Mouse (Mus musculus): ENCODE results near the gene Rab36.

The Rab36 gene

GRCm38 (mm10) chr10:75045831-75046230, 9.0 kb downstream of the Rab36 start:
- no peak for DNase-seq (ENCODE audit: low read depth)

- DNase-seq (ENCODE audit: low read depth), result no peak
Measured at GRCm38 (mm10) chr10:75048711-75049110, 11.9 kb downstream of the Rab36 start.

GRCm38 (mm10) chr10:75051364-75052074, 14.7 kb downstream of the Rab36 start:
- no peak for DNase-seq (ENCODE audit: low read depth)

GRCm38 (mm10) chr10:75052902-75053301, 16.0 kb downstream of the Rab36 start:
- no peak for DNase-seq (ENCODE audit: low read depth)

GRCm38 (mm10) chr10:75053655-75054054, 16.8 kb downstream of the Rab36 start:
- no peak for DNase-seq (ENCODE audit: low read depth)

GRCm38 (mm10) chr10:75054125-75054524, 17.3 kb downstream of the Rab36 start:
- no peak for DNase-seq (ENCODE audit: low read depth)

GRCm38 (mm10) chr10:75055672-75056071, 18.8 kb downstream of the Rab36 start:
- no peak for DNase-seq (ENCODE audit: low read depth)

GRCm38 (mm10) chr10:75056255-75056654, 19.4 kb downstream of the Rab36 start:
- DNase-seq (ENCODE audit: low read depth), result no peak

GRCm38 (mm10) chr10:75058336-75058735, 21.5 kb downstream of the Rab36 start:
- no peak for DNase-seq (ENCODE audit: low read depth)

GRCm38 (mm10) chr10:75058761-75059395, 22.0 kb downstream of the Rab36 start:
- peak; percentile 81 for DNase-seq (ENCODE audit: low read depth)

GRCm38 (mm10) chr10:75059396-75059795, 22.5 kb downstream of the Rab36 start:
- peak; percentile 94 for DNase-seq (ENCODE audit: low read depth)

- DNase-seq (ENCODE audit: low read depth), result peak; percentile 88
Measured at GRCm38 (mm10) chr10:75060217-75060842, 23.5 kb downstream of the Rab36 start, which contains the start of gene Bcr. Gene Bcr (plus strand): TSS chr10:75060592.

- DNase-seq (ENCODE audit: low read depth), result peak; percentile 27
Measured at GRCm38 (mm10) chr10:75060843-75061235, 24.0 kb downstream of the Rab36 start.

- DNase-seq (ENCODE audit: low read depth), result peak; percentile 27
Measured at GRCm38 (mm10) chr10:75061341-75062188, 24.7 kb downstream of the Rab36 start.

- DNase-seq (ENCODE audit: low read depth), result peak; percentile 57
Measured at GRCm38 (mm10) chr10:75062189-75062561, 25.3 kb downstream of the Rab36 start.

- no peak for DNase-seq (ENCODE audit: low read depth)
Measured at GRCm38 (mm10) chr10:75062621-75063020, 25.8 kb downstream of the Rab36 start.

- DNase-seq (ENCODE audit: low read depth), result peak; percentile 83
Measured at GRCm38 (mm10) chr10:75063301-75063965, 26.6 kb downstream of the Rab36 start.

- no peak for DNase-seq (ENCODE audit: low read depth)
Measured at GRCm38 (mm10) chr10:75065691-75066090, 28.8 kb downstream of the Rab36 start.

GRCm38 (mm10) chr10:75067446-75067845, 30.6 kb downstream of the Rab36 start:
- peak; percentile 34 for DNase-seq (ENCODE audit: low read depth)

- no peak for DNase-seq (ENCODE audit: low read depth)
Measured at GRCm38 (mm10) chr10:75068086-75068485, 31.2 kb downstream of the Rab36 start.

- DNase-seq (ENCODE audit: low read depth), result no peak
Measured at GRCm38 (mm10) chr10:75068624-75069328, 31.9 kb downstream of the Rab36 start.
